Mouse (Mus musculus) bone marrow, adult 2 months (tissue): ENCODE results near the gene Ly86. TPM values are rescaled to one million over a fixed set of nuclear protein-coding genes. Genes with fewer than 3 reads are reported as not detected.

Source experiments
- H3K27ac ChIP-seq: fragments of 200-500 bp; 2 replicates; pipeline ENCODE4 v1.5.1; 2012; ENCODE audit warnings: low read depth, mild to moderate bottlenecking, control low read depth, inconsistent platforms, low read length; ENCODE audit not compliant: control insufficient read depth, poor library complexity, insufficient read depth
- H3K4me1 ChIP-seq: fragments of 200-500 bp; 2 replicates; pipeline ENCODE4 v1.6.1; 2011; ENCODE audit warnings: low read length; ENCODE audit not compliant: control insufficient read depth, insufficient read depth
- H3K4me3 ChIP-seq: fragments of 200-500 bp; replicated peaks from 2 replicates; pipeline ENCODE3; 2011; ENCODE audit warnings: mild to moderate bottlenecking, low read depth, low read length, control low read depth; ENCODE audit not compliant: control insufficient read depth
- CTCF ChIP-seq: fragments of 200-500 bp; IDR thresholded peaks from 2 replicates; pipeline ENCODE4 v1.5.1; 2011; ENCODE audit warnings: low read length, control low read depth; ENCODE audit not compliant: control insufficient read depth, insufficient read depth
- POLR2A ChIP-seq: fragments of 200-500 bp; IDR thresholded peaks from 2 replicates; pipeline ENCODE4 v1.6.1; 2011; ENCODE audit warnings: low read depth, mild to moderate bottlenecking, control low read depth, low read length, borderline replicate concordance; ENCODE audit not compliant: control insufficient read depth
- WGBS: fragments of 180-500 bp; shearing (Covaris S2); methylation state at CpG from one replicate; pipeline ENCODE4 v1.1.7; 2018; 5-methylcytosine and 5-hydroxymethylcytosine counted together
- polyA plus RNA-seq: library from polyadenylated mRNA; stranded (reverse); fragments of >200 nt; gene quantifications from 2 replicates; pipeline ENCODE4 v1.2.4, GENCODE M21; 2011; ENCODE audit warnings: low replicate concordance; ENCODE audit not compliant: missing spikeins, insufficient read depth, insufficient read length

Gene Ly86
- polyA plus RNA-seq, 1 experiment, result 18.8 TPM

GRCm38 (mm10) chr13:37462049-37462702, 117.2 kb downstream of the Ly86 start:
- H3K4me1 ChIP-seq, result peaks cover 2% of the 10 kb centered on the region
- H3K4me3 ChIP-seq, result no peak overlapping the region
- TF ChIP-seq CTCF, result no peak
- no peak overlapping the region; the same call in 1 of the 2 replicates for H3K27ac ChIP-seq
- 26% methylated on average over 12 of the region's 12 CpGs for WGBS

- no peak for TF ChIP-seq POLR2A
- TF ChIP-seq CTCF, result no peak
- H3K4me3 ChIP-seq, result no peak overlapping the region
- 82% methylated on average over 6 of the region's 6 CpGs for WGBS
- H3K4me1 ChIP-seq, result peaks cover 2% of the 10 kb centered on the region
- H3K27ac ChIP-seq, result no peak overlapping the region
These were observed 120.7 kb downstream of the Ly86 start for GRCm38 (mm10) chr13:37465710-37466109.

- H3K4me1 ChIP-seq, result no peaks in the 10 kb centered on the region; the same call in none of the 2 replicates
- WGBS, result 11% methylated on average over 8 of the region's 8 CpGs
- no peak overlapping the region for H3K4me3 ChIP-seq
- TF ChIP-seq POLR2A (no peak), CTCF (peak; percentile 32; the same call in 1 of the 2 replicates)
- no peak overlapping the region for H3K27ac ChIP-seq
These were observed 122.8 kb downstream of the Ly86 start for GRCm38 (mm10) chr13:37467795-37468194.
